Mouse (Mus musculus) hindbrain, embryonic 15.5 days (tissue): ENCODE results near the gene Klk5. TPM values are rescaled to one million over a fixed set of nuclear protein-coding genes. Genes with fewer than 3 reads are reported as not detected.

Source experiments
- ATAC-seq: fragments of 200-750 bp; cut with Nextera tagmentation; 2 replicates; pipeline ENCODE4 v1.8.0; 2017; ENCODE audit warnings: low read depth, moderate number of reproducible peaks, moderate TSS enrichment; ENCODE audit not compliant: low FRiP score
- H3K27ac ChIP-seq: fragments of 300-500 bp; sonication (generic); replicated peaks from 2 replicates; pipeline ENCODE4 v1.5.1; 2015; ENCODE audit warnings: mild to moderate bottlenecking, inconsistent platforms
- H3K27me3 ChIP-seq: fragments of 300-500 bp; sonication (generic); 2 replicates; pipeline ENCODE4 v1.6.1; 2015; ENCODE audit warnings: control low read depth, inconsistent platforms
- H3K36me3 ChIP-seq: fragments of 300-500 bp; sonication (generic); 2 replicates; pipeline ENCODE4 v1.6.1; 2015; ENCODE audit warnings: control low read depth, inconsistent platforms
- H3K4me1 ChIP-seq: fragments of 300-500 bp; sonication (generic); replicated peaks from 2 replicates; pipeline ENCODE4 v1.6.1; 2015; ENCODE audit warnings: control low read depth, inconsistent platforms
- H3K4me2 ChIP-seq: fragments of 300-500 bp; sonication (generic); 2 replicates; pipeline ENCODE4 v1.6.1; 2015; ENCODE audit warnings: moderate library complexity, mild to moderate bottlenecking, inconsistent platforms
- H3K4me3 ChIP-seq: fragments of 300-500 bp; sonication (generic); 2 replicates; pipeline ENCODE4 v1.5.1; 2015; ENCODE audit warnings: mild to moderate bottlenecking, inconsistent platforms
- H3K9ac ChIP-seq: fragments of 300-500 bp; sonication (generic); 2 replicates; pipeline ENCODE4 v1.6.1; 2015; ENCODE audit warnings: inconsistent platforms
- H3K9me3 ChIP-seq: fragments of 300-500 bp; sonication (generic); 2 replicates; pipeline ENCODE4 v1.6.1; 2016; ENCODE audit warnings: control low read depth, inconsistent platforms
- WGBS: fragments of 180-500 bp; shearing (Covaris S2); methylation state at CpG from one replicate; pipeline ENCODE4 v1.1.7; 2015; 5-methylcytosine and 5-hydroxymethylcytosine counted together
- polyA plus RNA-seq: library from polyadenylated mRNA; unstranded; fragments of >200 nt; fragmentation: Nextera tagmentation; extraction: Ambion mirVana; gene quantifications from 2 replicates; pipeline ENCODE4 v1.2.1, GENCODE M21; 2015

Gene Klk5
- polyA plus RNA-seq, 1 experiment from 2014 or later = not detected

DNA sequence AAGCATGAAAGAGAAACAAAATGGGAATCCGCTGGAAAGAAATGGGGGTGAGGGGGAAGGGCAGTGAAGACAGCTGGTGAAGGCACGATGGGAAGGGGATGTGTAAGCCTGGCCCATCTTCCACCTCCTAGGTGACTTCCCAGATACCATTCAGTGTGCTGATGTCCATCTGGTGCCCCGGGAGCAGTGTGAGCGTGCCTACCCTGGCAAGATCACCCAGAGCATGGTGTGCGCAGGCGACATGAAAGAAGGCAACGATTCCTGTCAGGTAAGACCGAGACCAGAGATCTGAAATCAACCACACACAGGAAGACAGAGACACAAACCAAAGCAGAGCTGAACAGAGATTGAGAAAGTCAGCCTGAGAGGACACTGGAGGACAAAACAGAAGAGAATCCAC is 12.8 kb upstream of the Klk5 start:
- 94% methylated on average over 8 of the region's 8 CpGs for WGBS
- H3K36me3 ChIP-seq = no peaks in the 10 kb centered on the region
- no peaks in the 10 kb centered on the region for H3K9me3 ChIP-seq
- no peak for ATAC-seq
- H3K4me3 ChIP-seq = no peak overlapping the region
- no peaks in the 10 kb centered on the region for H3K27me3 ChIP-seq
- no peak overlapping the region for H3K9ac ChIP-seq
- H3K4me2 ChIP-seq = no peak overlapping the region
- H3K4me1 ChIP-seq = no peaks in the 10 kb centered on the region
- H3K27ac ChIP-seq = no peak overlapping the region

DNA sequence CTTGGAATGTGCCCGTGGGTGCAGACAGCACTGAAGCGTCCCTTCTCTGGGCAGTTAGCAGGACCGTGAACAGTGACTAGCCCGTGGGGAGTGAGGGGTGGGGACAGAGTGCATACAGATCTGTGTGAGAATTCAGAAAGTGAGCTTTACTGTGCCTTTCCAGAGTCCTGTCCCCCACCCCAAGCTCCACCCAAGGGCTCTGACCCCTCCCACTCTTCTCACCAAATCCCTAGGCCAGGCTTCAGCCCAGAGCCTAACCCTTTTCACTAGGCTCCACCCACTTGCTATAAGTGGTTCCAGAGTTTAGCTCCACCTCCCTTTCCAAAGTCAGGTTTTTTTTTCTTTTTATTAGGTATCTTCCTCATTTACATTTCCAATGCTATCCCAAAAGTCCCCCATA is 2.0 kb downstream of the Klk5 start:
- no peak overlapping the region for H3K27ac ChIP-seq
- ATAC-seq = no peak
- 90% methylated on average over 4 of the region's 4 CpGs for WGBS
- H3K9me3 ChIP-seq = no peaks in the 10 kb centered on the region
- no peaks in the 10 kb centered on the region for H3K36me3 ChIP-seq
- no peaks in the 10 kb centered on the region for H3K27me3 ChIP-seq
- no peak overlapping the region for H3K4me2 ChIP-seq
- no peaks in the 10 kb centered on the region for H3K4me1 ChIP-seq
- H3K9ac ChIP-seq = no peak overlapping the region
- no peak overlapping the region for H3K4me3 ChIP-seq

DNA sequence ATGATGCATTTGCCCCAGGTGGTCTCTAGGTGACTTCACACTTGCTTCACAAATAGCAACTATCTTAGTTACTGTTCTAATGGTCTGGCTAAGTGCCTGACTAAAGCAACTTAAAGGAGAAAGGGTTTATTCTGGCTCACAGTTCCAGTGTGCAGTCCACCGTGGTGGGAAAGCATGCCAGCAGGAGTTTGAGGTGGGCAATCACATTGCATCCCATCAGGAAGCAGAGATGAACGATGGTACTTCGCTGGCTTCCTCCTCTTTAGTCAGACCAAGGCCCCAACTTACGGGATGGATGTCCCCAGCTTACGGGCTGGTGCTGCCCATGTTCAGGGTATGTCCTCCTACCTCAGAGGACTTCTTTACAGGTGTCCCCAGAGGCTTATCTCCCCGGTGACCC is 9.8 kb downstream of the Klk5 start:
- Histone ChIP-seq H3K27me3 (no peaks in the 10 kb centered on the region), H3K4me3 (no peak overlapping the region), H3K9me3 (no peaks in the 10 kb centered on the region), H3K4me2 (no peak overlapping the region), H3K27ac (no peak overlapping the region), H3K4me1 (no peaks in the 10 kb centered on the region), H3K36me3 (no peaks in the 10 kb centered on the region), H3K9ac (no peak overlapping the region)
- no peak for ATAC-seq
- WGBS = 94% methylated on average over 6 of the region's 6 CpGs

- Histone ChIP-seq H3K27me3 (no peaks in the 10 kb centered on the region), H3K4me3 (no peak overlapping the region), H3K36me3 (no peaks in the 10 kb centered on the region), H3K27ac (no peak overlapping the region), H3K9me3 (no peaks in the 10 kb centered on the region), H3K4me2 (no peak overlapping the region), H3K9ac (no peak overlapping the region), H3K4me1 (no peaks in the 10 kb centered on the region)
- no peak for ATAC-seq
- 84% methylated on average over 9 of the region's 9 CpGs for WGBS
Measured at GRCm38 (mm10) chr7:43854642-43855380, 13.0 kb downstream of the Klk5 start.

DNA sequence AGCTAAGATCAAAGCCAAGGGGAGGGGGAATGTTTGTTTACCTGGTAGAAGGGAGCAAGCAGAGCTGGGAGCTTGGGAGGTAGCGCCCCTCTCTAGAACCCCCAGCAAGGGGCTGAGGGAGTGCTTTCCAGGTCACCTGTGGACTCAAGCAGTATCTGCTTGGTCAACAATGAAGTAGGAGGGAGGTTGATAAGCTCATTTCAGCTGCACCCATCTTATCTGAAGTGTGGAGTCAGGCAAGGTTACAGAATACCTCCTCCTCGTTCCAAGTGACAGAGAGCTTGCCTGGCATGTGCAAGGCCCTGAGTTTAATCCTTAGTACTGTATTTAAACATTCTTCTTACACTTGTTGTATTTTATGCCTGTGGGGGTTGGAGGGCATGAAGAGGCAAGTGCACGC is 13.9 kb downstream of the Klk5 start:
- Histone ChIP-seq H3K27me3 (no peaks in the 10 kb centered on the region), H3K4me1 (no peaks in the 10 kb centered on the region), H3K4me2 (no peak overlapping the region), H3K4me3 (no peak overlapping the region), H3K9ac (no peak overlapping the region), H3K9me3 (no peaks in the 10 kb centered on the region), H3K36me3 (no peaks in the 10 kb centered on the region), H3K27ac (no peak overlapping the region)
- WGBS = 81% methylated on average over 3 of the region's 3 CpGs
- ATAC-seq = no peak

- Histone ChIP-seq H3K4me2 (no peak overlapping the region), H3K27ac (no peak overlapping the region), H3K27me3 (no peaks in the 10 kb centered on the region), H3K4me1 (no peaks in the 10 kb centered on the region), H3K36me3 (no peaks in the 10 kb centered on the region), H3K9me3 (no peaks in the 10 kb centered on the region), H3K4me3 (no peak overlapping the region), H3K9ac (no peak overlapping the region)
- no peak for ATAC-seq
- WGBS = 91% methylated on average over 7 of the region's 7 CpGs
Measured at GRCm38 (mm10) chr7:43856307-43856706, 14.5 kb downstream of the Klk5 start.

GRCm38 (mm10) chr7:43857501-43857900 is 15.7 kb downstream of the Klk5 start:
- no peak overlapping the region for H3K9ac ChIP-seq
- no peak overlapping the region for H3K4me3 ChIP-seq
- no peak overlapping the region for H3K4me2 ChIP-seq
- H3K27me3 ChIP-seq = no peaks in the 10 kb centered on the region
- WGBS = 95% methylated on average over 12 of the region's 12 CpGs
- H3K4me1 ChIP-seq = no peaks in the 10 kb centered on the region
- ATAC-seq = no peak
- no peaks in the 10 kb centered on the region for H3K36me3 ChIP-seq
- H3K27ac ChIP-seq = no peak overlapping the region
- H3K9me3 ChIP-seq = no peaks in the 10 kb centered on the region

DNA sequence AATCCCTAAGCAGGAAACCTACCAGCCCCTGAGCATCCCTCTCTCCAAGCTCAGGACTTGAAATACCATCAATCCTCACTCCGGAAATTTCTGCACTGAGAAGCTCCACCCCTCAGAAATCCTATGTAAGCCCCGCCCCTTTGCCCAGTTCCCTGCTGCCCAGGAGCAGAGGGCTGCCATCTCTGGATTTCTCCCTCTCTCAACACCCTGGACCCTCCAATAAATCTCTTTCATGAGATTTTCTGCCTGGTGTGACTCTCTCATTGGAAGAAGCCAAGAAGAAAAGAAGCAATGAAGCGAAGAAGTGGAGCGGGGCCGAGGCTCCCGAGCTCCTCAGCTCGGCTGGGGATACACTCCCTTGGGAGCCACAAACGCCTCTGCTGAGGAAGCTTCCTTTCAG is 18.6 kb downstream of the Klk5 start:
- 33% methylated on average over 8 of the region's 8 CpGs for WGBS
- H3K4me2 ChIP-seq = peak overlapping the region; percentile 22; the same call in 1 of the 2 replicates

GRCm38 (mm10) chr7:43873237-43873636 is 31.5 kb downstream of the Klk5 start:
- Histone ChIP-seq H3K9ac (no peak overlapping the region), H3K27ac (no peak overlapping the region), H3K9me3 (no peaks in the 10 kb centered on the region), H3K4me1 (no peaks in the 10 kb centered on the region), H3K36me3 (no peaks in the 10 kb centered on the region), H3K4me2 (no peak overlapping the region), H3K27me3 (no peaks in the 10 kb centered on the region), H3K4me3 (no peak overlapping the region)
- 7% methylated on average over 10 of the region's 10 CpGs for WGBS
- ATAC-seq = peak; percentile 68

More for the DNA sequence above, 18.6 kb downstream of the Klk5 start:
- no peak for ATAC-seq
- no peak overlapping the region for H3K27ac ChIP-seq
- no peaks in the 10 kb centered on the region for H3K27me3 ChIP-seq
- H3K36me3 ChIP-seq = no peaks in the 10 kb centered on the region
- H3K4me3 ChIP-seq = no peak overlapping the region
- H3K4me1 ChIP-seq = no peaks in the 10 kb centered on the region
- H3K9ac ChIP-seq = no peak overlapping the region
- no peaks in the 10 kb centered on the region for H3K9me3 ChIP-seq

DNA sequence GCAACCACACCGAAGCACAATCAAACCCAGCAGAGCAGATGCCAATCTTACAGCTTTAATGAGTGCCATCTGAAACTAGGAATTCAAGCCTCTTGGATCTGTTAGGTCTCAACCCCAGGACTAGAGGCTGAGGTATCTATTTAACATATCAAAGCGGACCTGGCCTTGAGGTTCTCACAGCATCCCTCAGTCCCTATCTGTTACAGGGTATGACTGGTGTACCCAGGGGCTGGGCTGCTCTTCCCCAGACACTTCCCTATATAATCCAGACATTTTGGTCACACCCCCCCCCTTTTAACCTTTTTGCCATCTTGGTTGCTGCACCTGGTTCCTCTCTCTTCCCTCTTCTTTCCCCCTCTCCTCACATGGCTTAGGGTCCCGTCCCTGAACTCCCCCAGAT is 31.9 kb downstream of the Klk5 start:
- Histone ChIP-seq H3K27ac (no peak overlapping the region), H3K27me3 (no peaks in the 10 kb centered on the region), H3K9me3 (no peaks in the 10 kb centered on the region), H3K4me2 (no peak overlapping the region), H3K36me3 (no peaks in the 10 kb centered on the region), H3K4me3 (no peak overlapping the region), H3K4me1 (no peaks in the 10 kb centered on the region), H3K9ac (no peak overlapping the region)
- no peak for ATAC-seq
- WGBS = 76% methylated on average over 3 of the region's 3 CpGs

- ATAC-seq = no peak
- Histone ChIP-seq H3K4me1 (no peaks in the 10 kb centered on the region), H3K4me3 (no peak overlapping the region), H3K9ac (no peak overlapping the region), H3K27ac (no peak overlapping the region), H3K36me3 (no peaks in the 10 kb centered on the region), H3K9me3 (no peaks in the 10 kb centered on the region), H3K4me2 (no peak overlapping the region), H3K27me3 (no peaks in the 10 kb centered on the region)
- 70% methylated on average over 6 of the region's 6 CpGs for WGBS
Measured at GRCm38 (mm10) chr7:43874868-43875375, 33.2 kb downstream of the Klk5 start.

DNA sequence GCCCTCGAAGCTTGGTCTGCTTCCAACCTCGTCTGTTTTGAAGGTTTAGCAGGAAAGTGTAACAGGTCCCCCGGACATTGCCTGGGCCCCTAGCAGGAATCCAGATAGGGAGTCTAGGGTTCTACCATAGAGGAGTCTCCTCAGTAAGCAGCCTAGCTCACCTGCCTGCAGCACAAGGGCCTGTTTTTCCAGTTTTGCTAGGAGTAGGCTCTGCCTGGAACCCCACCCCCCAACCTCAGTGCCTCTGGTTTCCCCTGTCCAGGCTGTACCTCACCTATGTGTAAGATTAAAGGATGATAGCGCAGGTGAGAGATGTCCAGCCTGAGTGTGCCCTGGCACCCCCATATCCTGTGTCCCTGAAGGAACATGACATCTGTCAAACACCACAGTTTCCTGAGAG is 34.7 kb downstream of the Klk5 start:
- 80% methylated on average over 4 of the region's 4 CpGs for WGBS
- ATAC-seq = no peak

DNA sequence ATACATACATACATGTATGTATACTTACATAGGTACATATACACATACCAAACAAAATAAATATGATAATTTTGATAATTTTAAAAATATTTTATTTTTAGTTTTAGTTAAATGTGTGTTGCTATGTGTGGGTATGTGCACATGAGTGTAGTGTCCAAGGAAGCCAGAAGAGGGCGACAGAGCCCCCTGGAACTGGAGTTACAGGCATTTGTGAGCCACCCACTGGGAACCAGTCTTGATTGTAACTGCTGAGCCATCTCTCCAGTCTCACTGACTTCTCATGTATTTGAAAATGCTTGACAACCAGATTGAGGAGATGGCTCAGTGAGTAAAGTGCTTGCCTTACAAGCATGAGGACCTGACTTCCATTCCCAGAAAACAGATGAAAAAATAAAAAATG is 36.5 kb downstream of the Klk5 start:
- H3K27me3 ChIP-seq = no peaks in the 10 kb centered on the region
- no peak overlapping the region for H3K27ac ChIP-seq
- no peaks in the 10 kb centered on the region for H3K36me3 ChIP-seq
- no peak overlapping the region for H3K4me2 ChIP-seq
- WGBS = 56% methylated on average over 1 of the region's 1 CpGs
- no peaks in the 10 kb centered on the region for H3K4me1 ChIP-seq
- H3K4me3 ChIP-seq = no peak overlapping the region
- no peaks in the 10 kb centered on the region for H3K9me3 ChIP-seq
- no peak overlapping the region for H3K9ac ChIP-seq
- ATAC-seq = no peak

More for the DNA sequence above, 34.7 kb downstream of the Klk5 start:
- no peaks in the 10 kb centered on the region for H3K36me3 ChIP-seq
- H3K27ac ChIP-seq = no peak overlapping the region
- H3K4me3 ChIP-seq = no peak overlapping the region
- no peaks in the 10 kb centered on the region for H3K4me1 ChIP-seq
- no peaks in the 10 kb centered on the region for H3K9me3 ChIP-seq
- no peak overlapping the region for H3K4me2 ChIP-seq
- no peaks in the 10 kb centered on the region for H3K27me3 ChIP-seq
- no peak overlapping the region for H3K9ac ChIP-seq
